Mouse (Mus musculus) monocyte, adult 5-6 weeks (primary cell): ENCODE data around the gene Cops8. TPM values are rescaled to one million over a fixed set of nuclear protein-coding genes. Genes with fewer than 3 reads are reported as not detected.

ENCODE experiments used
- ATAC-seq: fragments of 153-309, 156-312 bp; replicated peaks from 2 replicates; pipeline ENCODE4 v1.8.0; 2017; ENCODE audit warnings: mild to moderate bottlenecking; ENCODE audit not compliant: low TSS enrichment, insufficient number of reproducible peaks, severe bottlenecking, poor library complexity, low FRiP score
- total RNA-seq: library from RNA; stranded (forward); fragments of 200-1000, 200-491, 200-594 nt; gene quantifications from 3 replicates; pipeline ENCODE4 v1.2.3, GENCODE M21; 2017

The Cops8 gene
- total RNA-seq, 1 experiment from 2014 or later = 93.0 TPM

DNA sequence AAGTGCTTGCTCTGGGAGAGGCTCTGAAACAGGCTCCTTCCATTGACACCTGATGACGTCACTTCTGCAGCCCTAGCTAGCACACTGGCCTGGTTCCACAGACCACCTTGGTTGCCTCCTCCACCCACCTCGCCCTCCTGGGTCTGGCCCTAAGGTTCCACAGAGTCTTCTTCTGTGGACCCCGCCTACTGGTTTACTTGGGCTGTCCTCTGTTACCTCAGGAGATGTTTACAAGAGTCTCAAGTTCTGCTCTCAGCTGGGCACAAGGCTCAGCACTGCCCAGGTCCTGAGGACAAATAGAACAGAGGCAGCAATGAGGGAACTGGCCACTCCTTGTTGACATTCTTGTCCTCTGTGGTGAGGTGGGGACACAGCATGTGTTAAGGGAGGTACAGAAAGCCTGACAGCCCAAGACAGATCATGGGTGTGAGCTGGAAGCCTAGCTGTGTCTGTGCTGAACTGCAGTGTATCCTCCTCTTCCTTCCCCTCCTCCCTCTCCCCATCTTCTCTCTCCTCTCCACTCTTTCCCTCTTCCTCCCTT, 31.5 kb downstream of the Cops8 start:
- ATAC-seq = no peak

GRCm38 (mm10) chr1:90638335-90638734, 35.6 kb downstream of the Cops8 start:
- ATAC-seq = no peak

DNA sequence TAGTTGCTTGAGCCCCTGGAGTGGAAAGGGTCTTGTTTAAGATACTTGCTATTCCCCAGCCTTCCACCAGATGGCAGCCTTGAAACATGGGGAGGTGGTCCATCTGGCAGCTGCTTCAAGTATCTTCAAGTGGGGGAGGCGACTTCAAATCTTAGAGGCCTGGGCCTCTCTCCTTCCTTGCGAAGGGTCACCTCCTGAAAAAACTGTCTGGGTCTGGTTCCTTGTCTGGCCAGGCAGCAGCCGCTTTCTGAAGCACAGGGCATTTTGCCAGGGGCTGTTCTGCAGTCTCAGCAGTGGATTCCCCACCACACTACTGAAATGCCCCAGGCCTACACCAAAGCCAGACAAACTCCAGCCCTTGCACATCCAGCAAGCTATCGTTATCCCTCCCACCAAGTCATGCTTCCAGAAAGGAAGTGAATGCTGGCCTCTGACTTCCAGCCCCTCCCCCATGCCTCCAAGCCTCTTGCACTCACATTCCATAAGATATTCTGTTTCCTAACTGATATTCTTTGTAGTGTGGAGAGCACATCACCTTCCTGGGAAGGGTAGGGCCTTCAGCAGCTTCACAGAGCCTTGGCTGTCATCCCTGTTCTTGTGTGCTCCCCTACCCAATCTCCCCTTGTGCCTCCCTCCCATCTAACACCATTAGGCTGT, 48.1 kb downstream of the Cops8 start:
- no peak for ATAC-seq

DNA sequence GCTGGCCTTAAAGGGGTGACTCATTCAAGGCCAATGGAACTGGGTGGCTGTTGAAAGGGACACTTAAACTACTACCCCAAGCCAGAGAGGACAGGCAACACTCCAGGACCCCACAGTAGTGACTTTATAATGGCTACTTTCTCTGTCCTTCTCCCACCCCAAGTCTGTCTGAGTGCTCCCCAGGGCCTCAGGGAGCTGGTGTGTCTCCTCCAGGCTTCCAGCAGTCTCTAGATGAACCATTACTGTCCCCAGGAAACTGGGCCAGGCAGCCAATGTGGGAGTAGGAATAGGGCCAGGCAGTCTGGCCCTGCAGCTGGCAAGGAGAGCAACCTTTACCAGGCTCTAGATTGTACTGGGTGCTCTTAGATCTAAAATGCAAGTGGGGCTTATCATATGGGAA, 49.0 kb downstream of the Cops8 start:
- ATAC-seq = no peak

DNA sequence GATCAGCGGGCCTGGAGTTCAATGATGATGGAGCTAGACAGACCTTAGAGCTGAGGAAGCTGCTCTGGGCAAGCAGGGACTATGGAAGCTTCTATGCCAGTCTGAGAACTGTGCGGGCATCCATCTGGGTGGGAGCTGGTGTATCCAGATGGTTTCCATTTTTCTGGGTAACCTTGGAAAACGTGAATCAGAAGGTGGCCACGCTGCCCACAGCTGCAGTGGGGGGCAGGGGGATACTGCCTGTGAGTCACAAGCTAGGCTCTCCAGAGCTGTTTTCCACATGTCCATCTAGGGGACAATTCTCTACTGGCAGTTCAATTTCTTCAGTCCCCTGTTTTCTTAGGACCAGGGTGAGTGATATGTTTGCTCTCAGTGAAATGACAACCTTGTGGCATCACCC, 49.8 kb downstream of the Cops8 start:
- no peak for ATAC-seq

GRCm38 (mm10) chr1:90656492-90657245, 53.9 kb downstream of the Cops8 start:
- ATAC-seq = no peak

GRCm38 (mm10) chr1:90657292-90658050, 54.7 kb downstream of the Cops8 start:
- no peak for ATAC-seq

- no peak for ATAC-seq
These were observed 55.8 kb downstream of the Cops8 start for GRCm38 (mm10) chr1:90658581-90658980.

GRCm38 (mm10) chr1:90660150-90660549, 57.4 kb downstream of the Cops8 start:
- no peak for ATAC-seq

GRCm38 (mm10) chr1:90662491-90662890, 59.7 kb downstream of the Cops8 start:
- ATAC-seq = no peak

Other genes starting within 250 kb of the Cops8 start
- gene Col6a3, start 241.0 kb downstream of the Cops8 start, total RNA-seq = not detected in 3 replicates